Mouse (Mus musculus) urinary bladder, postnatal 14 days (tissue): Measurements from ENCODE around the gene Swt1.
"Not testable (repeated sequence)": the region's sequence is repeated elsewhere in the genome, so short reads cannot be mapped to it uniquely, and the experiment has no call there.

Source experiments
- DNase-seq: peaks from one replicate; pipeline ENCODE4 v3.0.0; 2021; ENCODE audit warnings: low spot score

The Swt1 gene

DNA sequence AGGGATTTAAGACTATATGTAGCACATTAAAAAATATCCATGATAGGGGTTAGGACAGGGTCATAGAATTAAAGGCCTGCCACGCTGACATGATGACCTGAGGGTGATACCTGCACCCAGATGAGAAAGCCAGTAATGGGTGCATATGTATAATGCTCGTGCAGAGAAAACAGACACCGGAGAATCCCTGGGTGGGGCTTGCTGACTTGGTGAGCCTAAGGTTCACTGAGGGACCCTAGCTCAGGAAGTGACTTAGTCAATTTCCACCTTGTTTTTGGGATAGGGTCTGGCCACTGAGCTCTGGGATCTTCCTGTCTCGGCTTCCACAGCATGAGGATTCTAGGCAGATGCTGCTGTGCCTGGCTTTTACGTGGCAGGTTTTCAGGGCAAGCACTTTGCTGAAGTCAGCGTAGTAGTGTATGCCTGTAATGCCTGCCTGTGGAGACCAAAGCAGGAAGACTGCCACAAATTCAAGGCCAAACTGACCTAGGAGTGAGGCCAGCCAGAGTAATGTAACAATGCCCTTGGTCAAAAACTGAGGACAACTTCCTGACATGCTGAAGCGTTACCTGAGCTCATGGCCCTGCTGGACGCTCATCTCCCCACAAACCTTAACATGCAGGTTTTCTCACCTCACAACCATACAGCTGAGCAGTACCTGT lies 61.2 kb downstream of the Swt1 start:
- no peak for DNase-seq

DNA sequence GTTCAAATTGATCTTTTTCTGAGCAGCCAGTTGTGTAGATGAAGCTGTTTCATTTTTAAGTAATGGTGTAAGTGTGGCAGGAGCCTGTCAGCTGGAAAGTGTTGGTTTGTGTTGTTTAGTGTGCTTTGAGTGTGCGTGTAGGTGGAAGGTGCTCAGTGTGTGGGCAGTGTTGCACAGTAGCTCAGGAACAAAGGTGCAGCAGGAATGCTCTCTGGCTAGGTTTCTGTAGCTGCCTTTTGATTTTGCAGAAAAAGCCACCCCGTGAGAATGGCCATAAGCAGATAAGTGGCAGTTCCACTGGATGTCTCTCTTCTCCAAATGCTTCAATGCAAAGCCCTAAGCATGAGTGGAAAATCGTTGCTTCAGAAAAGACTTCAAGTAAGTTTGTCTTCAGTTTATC lies 68.9 kb downstream of the Swt1 start:
- DNase-seq = no peak

DNA sequence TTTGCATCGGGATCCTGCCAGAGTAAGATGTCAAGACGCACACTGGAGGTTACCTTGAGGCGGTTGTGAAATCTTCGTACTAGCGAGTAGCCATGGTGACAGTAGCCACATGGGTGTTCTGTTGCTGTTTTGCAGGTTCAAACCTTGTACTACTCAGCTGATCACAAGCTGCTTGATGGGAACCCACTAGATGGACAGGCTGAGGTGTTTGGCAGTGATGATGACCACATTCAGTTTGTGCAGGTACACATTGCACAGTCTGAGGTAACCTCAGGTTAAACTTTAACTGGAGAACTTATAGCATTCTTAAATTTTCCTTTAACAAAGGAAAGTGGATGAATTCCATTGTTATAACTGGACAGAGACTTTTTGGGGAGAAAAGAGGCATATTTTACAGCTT lies 72.3 kb downstream of the Swt1 start:
- DNase-seq = no peak

DNA sequence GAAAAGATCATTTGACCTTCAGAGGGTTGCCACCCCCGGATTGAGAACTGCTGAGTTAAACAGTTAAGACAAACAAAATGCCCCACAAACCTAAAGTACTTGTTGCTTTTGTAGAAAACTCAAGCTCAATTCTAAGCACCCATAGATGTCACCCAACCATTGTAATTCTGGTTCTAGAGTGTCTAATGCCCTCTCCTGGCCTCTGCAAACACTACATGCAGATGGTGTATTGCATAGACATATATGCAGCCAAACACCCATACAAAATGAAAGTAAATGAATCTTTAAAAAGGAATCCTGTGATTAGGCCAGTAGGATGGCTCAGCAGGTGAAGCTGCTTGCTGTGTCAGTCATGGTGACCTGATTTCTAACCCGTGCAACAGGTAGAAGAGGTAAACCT lies 75.3 kb downstream of the Swt1 start:
- DNase-seq = peak; percentile 15

DNA sequence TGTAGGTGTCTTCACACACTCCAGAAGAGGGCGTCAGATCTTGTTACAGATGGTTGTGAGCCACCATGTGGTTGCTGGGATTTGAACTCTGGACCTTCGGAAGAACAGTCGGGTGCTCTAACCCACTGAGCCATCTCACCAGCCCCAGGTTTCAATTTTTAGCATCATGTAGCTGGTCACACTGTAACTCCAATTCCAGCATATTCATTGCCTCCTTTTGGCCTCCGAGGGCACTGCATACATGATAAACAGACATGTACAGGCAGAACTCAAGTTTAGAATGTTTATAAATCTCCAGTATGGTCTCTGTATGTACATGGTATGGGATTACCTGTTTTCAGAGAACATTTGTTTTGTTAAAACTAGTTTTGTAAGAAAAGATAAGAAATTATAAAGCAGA lies 80.0 kb downstream of the Swt1 start:
- not testable (repeated sequence) for DNase-seq

DNA sequence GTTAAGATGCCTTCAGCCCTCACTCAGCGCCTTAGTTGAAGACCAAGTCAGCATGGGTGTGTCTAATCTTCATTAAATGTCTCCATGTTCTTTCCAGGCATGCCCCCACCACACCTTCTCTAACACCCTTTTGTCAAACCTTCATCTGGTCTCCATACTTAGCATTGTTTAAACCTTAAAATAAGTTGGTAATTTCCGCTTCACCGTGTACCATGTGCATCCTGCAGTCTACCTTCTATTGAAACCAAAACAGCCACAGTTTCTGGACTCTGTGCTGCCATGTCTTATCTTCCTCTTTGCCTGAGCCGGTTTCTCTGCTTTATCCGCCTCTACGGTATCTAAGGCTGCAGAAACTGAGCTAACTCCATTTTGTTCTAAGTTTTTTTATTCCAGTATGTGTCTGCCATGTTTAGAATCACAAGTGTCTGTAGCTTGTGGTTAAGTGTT lies 81.6 kb downstream of the Swt1 start:
- DNase-seq = no peak

DNA sequence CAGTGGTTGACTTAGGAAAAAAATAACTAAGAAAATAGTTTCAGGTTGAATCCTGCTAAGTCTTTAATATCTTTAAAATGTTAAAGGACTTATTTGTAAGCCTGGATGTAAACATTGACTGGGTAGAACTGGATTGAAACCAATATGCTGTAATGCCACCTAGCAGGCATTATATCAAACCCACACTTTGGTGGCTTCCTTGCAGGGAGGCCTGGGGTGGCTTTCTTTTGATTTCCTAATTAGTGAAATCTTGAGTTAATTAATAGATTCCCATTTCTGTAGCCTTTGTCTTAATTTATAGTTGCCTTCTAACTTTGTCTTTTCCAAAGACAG lies 82.4 kb downstream of the Swt1 start:
- no peak for DNase-seq

DNA sequence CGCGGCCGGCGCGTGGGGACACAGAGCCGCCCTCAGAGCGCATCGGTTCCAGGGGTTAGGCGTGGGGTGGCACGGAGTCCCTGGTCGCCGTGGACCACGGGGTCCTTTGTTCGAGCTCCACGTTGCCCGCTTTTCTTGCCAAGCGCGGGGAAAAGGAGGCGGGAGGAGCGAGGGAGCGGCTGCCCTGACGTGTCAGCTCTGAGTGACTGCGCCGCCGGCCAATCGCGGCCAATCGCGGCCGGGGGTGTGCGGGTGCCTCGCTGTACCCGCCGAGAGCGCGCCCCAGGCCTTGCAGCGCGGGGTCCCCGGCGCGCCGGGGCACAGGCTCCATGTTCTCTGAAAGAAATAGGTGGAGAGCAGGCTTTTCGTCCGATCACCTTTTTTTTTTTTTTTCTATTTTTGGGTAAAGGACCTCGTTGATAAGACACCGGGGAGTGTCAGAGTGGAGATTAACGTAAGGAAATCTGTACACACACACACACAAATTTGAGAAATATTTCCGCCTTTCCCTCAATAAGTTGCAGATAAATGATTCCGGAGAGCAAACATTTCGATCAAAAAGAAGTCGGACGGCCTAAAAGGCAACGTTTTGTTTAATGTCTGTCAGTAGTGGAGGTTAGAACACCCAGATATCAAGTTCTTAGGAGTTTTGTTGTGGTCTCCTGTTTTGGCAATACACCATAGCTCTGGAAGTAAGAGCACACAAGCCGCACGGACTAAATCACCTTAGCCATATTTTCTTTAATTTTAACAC lies 83.0 kb downstream of the Swt1 start:
- peak; percentile 98 for DNase-seq

DNA sequence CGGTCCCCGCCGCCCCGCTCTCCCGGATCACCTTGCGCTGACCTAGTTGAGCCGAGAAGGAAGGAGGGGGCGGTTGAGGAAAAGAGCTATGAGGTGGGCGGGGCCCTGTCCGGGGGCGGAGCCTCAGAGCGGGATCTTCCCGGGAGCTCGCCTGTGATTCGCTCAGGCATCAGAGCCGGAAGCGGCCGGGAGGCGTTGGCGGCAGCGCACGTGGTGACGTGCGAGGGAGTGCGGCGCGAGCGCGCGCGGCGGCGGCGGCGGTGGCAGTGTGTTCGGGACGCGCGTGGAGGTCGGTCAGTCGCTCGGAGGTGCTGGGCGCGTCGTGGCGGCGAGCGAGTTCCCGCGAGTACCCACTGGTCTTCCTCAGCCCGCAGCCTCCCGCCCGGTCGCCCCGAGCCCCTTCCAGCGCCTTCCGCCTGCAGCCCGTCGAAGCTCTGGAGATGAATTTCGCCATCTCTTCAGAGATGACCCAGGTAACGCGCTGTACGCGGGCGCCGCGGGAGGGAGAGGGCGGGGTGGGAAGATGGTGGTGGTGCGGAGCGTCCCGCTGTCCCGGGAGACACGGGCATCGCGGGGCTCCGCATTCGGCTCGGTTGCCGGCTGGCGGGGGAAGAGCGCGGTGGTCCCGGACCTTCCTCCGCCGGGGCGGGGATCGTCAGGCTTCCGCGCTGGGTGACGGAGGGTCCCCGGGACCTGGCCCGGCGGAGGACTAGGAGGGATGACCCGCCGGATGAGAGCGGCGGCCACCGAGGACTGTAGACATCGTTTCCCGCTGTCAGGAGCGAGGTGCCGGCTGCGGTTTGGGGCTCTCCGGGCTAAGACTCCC lies 83.8 kb downstream of the Swt1 start, which contains the start of gene Ivns1abp:
Gene Ivns1abp (plus strand): TSS at position 195 of the 826 bp plus-strand sequence.
- peak; percentile 98 for DNase-seq

DNA sequence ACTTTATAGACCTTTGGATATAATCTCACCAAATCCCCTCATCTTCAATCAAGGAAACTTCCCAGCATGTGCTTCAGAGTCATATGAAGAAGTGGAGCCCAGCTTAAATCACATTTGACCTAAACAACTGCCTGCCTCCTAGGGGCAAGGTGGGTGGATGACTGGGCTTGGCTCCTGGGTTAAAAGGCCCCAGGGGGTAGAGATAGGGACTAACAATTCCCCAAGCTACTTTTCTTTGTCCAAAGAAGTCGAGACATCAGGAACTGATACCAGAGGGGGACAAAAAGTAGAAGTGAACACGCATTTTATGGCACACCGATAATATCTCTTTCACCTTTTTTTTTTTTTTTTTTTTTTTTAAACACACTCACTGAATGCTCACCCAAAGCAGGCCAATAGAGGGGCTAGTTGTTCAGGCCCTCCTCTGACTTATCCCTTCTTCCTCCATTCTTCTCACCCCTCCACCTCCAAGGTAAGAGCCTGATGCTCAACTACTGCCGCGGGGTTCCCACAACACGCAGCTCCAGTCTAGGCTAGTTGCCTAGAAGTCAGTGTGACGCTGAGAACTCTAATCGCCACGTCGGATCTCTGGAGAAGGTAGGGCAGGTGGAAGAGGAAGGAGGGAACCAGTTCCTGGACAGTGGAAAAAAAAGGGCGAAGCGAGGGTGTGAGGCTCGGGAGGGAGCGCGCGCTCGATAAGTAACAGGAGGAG lies 84.5 kb downstream of the Swt1 start:
- DNase-seq = no peak

DNA sequence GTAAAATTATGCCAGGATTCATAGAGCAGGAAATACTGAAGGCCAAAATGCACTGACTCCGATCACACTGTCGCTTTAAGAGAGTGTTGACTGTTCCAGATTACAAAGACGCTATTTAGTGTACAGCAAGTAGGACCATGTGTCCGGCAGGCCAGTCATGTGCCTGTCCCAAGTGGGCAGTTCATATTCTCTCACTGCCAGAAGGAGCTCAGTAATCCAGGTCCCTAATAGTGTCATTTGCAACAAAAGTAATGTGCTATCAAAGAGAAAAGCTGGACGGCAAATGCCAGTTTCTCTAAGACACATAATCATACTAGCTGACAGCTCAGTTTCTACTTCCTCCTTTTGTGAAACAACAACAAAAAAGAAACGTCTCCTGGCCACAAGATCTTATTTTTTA lies 85.3 kb downstream of the Swt1 start:
- DNase-seq = no peak

DNA sequence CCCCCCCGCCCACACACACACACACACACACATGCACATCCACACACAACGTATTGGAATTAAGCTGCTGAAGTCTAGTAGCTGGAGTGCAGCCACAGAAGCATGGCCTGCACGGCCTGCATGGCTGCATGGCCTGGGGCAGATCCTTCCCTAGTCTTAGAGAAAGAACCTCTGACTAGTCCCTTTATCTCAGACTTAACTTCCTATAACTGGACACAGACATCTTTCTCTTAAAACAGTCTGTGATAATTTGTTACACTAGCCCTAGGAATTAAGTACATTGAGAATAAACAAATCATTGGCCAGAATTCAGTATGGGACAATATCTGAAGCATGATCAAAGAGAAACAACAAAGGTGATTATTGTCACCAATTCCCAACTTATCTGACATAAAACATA lies 85.9 kb downstream of the Swt1 start:
- no peak for DNase-seq

DNA sequence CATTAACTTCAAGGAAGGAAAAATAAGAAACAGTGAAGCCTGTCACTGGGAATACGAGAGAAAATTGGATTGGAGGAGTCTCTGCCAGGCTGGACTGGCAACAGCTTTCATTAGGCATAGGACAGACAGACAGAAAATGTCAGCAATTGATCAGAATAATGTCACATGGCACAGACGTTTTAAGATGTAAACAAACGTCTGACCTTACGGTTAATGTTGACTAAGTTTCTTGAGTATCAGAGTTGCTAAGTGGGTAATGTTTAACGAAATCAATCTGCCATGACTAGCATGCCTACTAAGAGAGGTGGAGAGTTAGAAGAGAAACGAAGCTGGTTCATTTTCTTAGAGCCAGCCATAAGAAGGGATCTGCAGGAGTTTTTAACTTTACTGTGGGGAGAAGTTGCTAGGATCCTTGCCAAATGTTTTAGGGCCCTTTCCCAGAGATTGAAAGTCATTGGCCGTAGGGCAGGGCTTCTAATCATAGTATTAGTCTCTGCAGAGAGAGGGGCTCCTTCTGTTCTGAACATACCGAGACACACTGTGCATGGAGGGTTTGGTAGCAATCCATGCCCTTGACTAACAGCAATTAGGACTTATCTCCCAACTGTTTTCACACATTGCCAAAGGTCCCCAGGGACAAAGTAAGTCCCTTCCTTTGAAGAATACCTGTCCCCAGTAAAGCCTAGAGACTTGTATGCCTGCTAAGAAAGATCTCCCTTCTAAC lies 86.8 kb downstream of the Swt1 start:
- DNase-seq = no peak

DNA sequence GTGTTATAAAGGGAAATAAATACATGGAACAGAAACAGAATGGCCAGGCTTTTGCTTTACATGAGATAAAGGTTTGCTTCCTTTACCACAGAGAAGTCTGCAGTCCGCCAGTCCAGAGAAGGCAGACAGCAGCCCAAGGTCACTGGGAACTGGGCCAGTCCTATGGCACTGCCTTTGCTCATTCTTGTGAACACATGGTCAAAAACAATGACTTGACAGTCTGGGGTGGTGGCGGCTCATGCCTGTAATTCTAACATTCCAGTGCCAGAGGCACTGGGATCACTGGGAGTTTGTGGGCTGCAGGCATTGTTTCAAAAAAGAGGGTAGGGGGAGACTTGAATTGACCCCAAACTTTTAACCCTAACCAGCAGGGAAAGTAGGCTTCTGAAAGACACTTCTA lies 89.3 kb downstream of the Swt1 start:
- no peak for DNase-seq

DNA sequence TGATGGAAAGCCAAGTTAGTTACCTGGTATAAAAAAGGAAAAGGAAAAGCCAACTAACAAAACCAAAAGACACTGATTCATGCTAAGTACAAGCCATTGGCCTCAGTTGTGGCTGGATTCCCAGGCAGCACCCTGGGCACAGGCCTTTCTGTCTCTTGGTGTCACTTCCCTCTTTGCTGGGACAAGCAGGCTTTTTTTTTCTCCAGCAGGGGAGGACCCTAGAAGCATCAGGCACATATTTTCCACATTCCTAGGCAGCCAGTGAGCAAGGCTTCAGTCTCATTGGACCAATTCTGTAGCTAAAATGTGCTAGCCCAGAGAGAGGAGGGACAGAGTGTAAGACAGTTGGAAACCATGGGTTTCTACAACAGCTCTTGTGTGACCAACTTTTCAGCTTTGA lies 90.0 kb downstream of the Swt1 start:
- no peak for DNase-seq

DNA sequence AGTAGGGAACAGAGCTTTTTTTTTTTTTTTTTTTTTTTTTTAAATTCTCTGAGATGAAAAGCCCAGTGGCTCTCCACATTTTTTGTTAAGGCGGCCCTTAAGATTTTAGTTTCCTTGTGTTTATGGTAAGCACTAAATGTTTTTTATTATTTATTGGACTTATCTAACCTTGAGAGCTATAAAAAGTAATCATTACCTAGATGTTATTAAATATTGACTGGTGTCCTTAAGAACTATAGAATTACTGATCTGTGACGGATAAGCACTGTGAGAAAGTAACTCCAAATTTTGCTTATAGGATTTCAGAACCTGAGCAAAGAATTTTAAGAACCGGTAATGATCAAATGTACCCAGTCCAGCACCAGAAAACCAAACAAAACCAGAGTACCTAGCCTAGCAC lies 95.4 kb downstream of the Swt1 start:
- DNase-seq = no peak

DNA sequence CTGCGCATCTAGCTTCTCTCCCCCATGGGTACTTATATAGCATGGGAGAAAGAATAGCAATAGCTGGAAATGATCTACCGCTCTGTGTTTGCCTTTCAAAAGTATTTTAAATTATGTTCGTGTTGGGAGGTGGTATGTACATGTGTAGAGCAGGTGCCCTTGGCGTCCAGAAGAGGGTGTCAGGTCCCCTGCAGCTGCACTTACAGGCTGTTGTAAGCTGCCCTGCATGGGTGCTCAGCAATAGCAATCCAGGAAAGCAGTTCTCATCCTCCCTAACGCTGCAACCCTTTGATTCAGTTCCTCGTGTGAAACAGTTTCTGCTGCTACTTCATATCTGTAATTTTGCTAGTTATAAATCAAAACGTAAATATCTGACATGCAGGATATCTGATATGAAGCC lies 98.7 kb downstream of the Swt1 start:
- DNase-seq = no peak

DNA sequence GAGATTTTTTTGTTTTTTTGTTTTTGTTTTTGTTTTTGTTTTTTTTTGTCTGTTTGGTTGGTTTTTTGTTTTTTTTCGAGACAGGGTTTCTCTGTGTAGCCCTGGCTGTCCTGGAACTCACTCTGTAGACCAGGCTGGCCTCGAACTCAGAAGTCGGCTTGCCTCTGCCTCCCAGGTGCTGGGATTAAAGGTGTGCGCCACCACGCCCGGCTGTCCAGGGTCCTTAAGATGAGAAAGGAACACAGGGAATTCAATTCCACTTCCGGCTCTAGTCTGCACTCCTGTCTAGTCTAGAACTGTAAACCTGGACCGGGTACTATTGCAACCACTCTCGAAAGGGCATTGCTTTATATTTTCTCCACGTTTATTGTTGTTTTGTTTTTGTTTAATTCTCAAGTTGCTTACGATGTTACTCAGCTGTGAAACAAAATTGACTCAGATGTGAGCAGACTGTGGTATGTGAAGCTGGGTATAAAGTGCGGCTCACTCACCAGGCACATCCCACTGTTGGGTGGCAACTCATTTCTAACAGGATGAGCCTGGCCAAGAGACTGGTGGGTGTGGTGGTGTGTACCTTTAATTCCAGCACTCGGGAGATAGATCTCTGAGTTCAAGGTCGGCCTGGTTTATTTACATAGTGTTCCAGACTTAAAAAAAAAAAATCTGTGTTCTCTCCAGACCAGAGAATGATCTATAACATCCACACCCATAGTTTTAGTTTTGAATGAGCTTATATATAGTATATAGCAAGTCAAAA lies 99.7 kb downstream of the Swt1 start:
- DNase-seq = no peak

DNA sequence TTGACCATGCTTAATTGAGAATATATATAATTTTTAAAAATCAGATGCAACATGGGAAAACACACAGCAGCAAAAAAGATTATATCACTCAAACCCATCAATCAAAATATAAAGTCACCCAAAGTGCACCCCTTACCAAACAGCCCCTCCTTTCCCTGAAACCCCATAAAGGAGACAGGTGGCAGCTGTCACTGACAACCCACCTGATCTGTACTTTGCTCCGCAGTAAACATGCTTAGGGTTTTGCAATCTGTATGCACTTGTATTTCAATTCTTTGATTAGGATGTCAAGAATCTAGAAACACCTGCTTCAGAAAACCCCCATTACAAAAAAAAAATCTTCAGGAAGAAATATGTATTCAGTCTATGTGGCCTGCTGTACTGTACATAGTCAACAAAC lies 102.9 kb downstream of the Swt1 start:
- no peak for DNase-seq

DNA sequence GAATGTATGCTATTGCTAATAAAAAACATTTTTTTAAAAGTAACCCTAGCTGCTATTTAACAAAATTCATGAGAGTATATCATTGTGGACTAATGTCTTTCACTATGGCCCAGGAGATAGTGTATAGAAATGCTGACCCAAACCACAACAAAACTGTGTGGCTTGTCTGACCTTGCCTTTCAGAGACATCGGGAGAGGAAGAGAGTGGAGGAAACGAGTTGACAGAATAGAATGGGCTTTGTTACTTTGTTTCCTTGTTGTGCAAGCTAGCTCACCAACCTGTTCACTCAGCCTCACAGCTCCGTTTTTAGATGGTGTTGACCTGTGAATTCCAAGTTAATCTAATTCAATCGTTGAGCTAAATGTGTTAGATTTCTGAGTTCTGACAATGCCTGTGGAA lies 107.8 kb downstream of the Swt1 start:
- DNase-seq = no peak

DNA sequence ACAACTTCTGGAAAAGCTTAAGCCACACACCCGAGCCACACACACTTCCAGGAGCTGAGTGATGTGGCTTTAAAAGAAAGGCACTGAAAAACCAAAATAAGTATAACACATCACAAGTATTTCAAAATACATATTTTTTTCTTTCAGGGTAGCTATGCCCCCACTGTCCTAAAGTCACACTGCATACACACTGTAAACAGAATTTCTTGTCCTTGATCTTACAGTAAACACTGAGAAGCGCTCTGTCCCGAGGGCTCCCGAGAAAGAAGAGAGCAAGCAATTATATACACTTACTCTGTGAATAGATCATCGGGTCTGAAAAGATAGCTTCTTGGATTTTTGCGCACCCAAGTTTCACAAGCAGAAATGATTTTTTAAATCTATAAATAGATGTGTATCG lies 109.0 kb downstream of the Swt1 start:
- DNase-seq = no peak
